Mouse (Mus musculus): ENCODE data around the gene Tmem181a.
A peak's percentile ranks its signal among the peaks of the same experiment; 100 is the strongest.
"Not testable (repeated sequence)": the region's sequence is repeated elsewhere in the genome, so short reads cannot be mapped to it uniquely, and the experiment has no call there.

Tmem181a gene

DNA sequence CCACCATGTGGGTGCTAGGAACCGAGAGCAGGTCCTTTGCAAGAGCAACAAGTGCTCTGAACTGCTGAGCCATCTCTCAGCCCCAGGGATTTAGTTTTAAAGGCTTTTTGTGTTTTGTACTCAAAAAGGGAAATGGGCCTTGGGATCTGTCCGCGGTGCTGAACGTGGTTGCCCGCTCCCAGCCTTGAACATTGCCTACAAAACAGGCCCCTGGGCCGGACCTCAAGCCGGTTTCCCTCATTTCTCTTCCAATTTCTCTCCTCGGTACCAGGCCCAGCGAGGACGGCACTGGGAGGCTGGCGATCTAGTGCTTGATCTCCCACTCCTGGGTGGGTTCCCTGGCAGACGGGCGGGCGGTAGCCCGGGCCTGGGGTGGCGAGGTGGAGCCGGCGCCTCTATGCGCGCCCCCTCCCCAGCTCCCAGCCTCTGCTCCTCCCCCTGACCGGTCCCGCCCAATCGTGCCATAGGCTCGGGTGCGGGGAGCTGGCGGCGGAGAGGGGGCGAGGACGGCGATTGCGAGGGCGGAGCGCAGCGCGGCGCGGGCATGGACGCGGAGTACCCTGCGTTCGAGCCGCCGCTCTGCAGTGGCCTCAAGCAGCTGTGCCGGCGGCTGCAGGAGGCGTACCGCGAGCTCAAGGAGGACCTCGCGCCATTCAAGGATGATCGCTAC is at the start of gene Tmem181a:
TSS of gene Tmem181a (plus strand) at position 461 of the 670 bp plus-strand sequence.
- not testable (repeated sequence) for DNase-seq (ENCODE audit: low spot score in 2 of 2)

DNA sequence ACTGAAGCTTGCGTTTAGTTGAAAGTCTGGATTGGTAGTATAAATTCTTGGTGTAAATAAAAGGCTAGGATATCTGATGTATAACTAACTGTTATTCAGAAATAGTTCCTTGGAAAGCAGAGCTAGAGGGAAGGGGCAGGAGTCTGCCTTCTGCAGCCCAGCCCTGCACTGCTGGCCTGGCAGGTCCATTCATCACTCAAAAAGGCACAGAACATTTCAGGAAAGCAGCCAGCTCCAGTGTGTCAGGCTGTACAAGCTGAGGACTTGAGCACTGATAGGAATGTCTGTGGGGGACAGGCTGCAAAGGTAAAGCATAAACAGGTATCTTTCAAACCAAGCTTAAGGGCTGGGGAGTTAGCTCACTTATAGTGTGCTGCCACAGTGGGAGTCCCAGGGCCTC is 44.9 kb upstream of the Tmem181a start:
- no peak for DNase-seq (ENCODE audit: low spot score in 2 of 2)

DNA sequence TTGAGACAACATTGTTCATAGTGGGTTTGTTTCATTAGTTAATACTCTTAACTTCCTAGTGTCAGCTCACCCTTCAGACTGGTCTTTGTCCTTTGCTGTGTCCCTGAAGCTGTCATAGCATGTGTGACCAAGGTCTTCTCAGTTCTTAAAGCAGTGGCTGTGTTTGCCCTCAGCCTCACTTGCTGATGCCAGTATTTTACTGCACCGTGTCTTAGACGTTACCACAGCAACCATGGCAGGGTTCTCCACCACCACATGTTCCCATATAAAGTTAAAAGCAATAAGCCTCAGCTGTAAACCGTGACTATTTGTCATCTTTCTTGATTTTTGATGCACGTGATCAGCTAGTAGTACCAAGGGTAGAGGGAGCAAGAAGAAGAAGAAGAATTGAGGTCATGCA is 41.0 kb upstream of the Tmem181a start:
- DNase-seq (ENCODE audit: low spot score in 2 of 2), result no peak

DNA sequence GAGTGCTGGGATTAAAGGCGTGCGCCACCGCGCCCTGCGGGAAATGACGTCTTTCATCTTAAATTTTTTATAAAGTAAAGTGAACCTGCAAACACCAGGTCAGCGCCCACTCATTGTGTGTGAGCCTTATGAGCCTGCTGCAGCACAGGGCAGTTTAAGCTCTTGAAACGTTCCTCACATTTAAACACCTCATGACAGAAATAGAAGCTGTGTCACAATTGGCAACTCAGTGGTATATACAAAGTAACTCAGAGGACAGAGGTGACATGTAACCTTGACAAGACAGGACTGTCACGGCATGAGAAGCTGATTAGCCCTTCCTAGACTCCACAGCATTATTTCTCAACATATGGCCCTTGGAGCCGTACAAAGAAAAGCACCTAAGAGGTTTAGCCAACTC is 40.1 kb upstream of the Tmem181a start:
- peak in 1 of 2 experiments; percentile 0 for DNase-seq (ENCODE audit: low spot score in 2 of 2)

DNA sequence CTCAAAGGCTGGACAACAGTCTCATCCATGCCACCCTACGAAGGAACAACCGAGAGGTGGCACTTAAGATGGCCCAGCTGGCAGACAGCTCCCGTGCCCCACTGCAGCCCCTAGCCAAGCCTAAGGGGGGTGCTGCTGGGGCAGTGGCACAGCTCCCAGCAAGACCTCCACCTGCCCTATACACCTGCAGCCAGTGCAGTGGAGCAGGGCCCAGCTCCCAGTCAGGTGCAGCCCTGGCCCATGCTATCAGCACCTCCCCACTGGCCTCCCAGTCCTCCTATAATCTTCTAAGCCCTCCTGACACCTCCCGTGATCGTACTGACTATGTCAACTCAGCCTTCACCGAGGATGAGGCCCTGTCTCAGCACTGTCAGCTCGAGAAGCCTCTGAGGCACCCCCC is 24.0 kb upstream of the Tmem181a start:
- not testable (repeated sequence) for DNase-seq (ENCODE audit: low spot score in 2 of 2)

DNA sequence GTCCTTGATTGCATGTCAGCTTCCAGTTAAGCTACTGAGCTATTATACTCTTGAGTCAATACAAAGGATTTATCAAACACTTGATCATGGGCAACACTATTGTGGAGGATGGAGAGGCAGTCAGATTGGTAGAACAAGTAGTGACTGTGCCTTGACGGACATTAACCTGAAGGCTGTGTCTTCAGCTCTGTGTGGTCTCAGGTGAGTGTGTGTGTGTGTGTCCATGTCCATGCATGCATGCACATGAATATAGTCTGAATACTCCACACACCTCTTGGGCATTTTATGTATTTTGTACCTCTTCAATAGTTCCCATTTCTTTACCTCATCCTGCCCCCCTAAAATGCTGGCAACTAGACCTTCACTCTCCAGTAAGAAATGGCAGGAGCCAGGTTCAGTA is 5.4 kb upstream of the Tmem181a start:
- DNase-seq (ENCODE audit: low spot score in 2 of 2), result not testable (repeated sequence)

DNA sequence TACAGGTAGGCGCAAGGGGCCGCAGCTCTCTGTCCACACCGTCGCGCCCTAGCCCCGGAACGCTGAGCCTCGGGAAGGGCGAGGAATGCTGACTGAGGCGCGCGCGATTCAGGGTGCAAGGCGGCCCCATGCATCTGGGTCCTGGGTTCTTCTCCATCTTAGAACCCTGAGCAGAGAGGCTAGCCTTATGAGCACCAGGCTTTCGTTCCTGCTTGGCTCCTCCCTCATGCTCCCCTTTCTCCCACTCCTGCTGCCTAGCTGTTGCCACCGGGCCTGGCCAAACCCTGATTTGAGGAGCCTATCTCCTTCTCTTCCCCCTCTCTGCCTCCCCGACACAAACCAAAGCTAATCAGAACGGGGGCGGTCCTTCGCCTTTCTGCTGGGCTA is 403 bp downstream of the Tmem181a start:
- DNase-seq (ENCODE audit: low spot score in 2 of 2), result peak; percentile 70 to 87

DNA sequence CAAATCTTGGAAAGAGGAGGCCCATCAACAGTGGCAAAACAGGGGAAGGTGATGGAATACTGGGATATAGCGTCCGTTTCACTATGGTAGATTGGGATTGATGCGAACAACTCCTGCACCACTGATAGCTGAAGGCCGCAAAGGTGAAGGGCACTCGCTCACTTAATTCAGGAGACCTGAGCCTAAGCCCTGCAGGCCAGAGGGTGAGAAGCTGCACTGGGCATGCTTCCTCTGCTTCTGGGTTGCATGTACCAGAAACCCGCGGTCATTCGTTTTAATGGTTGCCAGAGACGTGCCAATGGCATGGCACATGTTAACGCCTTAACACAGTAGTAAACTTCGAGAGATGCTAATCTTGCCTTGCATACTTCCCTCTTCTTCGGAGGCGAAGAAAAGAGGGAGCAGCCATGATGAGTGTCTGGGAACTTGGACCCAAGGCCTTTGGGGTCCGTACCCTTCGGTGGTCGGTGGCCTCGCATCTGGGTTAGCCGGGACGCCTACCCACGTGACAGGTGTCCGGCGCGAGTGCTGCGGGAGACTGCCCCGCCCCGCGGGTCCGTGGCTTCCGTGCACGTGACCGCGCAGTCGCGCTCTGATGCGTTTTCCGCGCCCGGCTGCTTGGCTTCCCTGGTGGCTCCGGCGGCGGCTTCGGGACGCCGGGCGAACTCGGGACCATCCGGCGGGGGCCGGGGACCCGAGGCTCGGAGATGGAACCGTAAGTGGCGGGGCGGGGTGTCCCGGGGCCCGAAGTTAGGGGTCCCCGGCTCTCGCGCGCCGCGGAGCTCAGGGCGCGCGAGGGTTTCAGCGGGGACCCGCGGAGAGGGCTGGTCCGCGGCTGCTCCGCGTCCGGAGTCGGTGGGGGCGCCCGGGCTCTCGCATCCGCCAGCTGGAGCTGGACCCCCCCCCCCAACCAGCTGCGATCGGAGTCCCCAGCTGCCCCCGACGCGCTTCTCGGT is 13.5 kb downstream of the Tmem181a start:
- DNase-seq (ENCODE audit: low spot score in 2 of 2), result not testable (repeated sequence)

DNA sequence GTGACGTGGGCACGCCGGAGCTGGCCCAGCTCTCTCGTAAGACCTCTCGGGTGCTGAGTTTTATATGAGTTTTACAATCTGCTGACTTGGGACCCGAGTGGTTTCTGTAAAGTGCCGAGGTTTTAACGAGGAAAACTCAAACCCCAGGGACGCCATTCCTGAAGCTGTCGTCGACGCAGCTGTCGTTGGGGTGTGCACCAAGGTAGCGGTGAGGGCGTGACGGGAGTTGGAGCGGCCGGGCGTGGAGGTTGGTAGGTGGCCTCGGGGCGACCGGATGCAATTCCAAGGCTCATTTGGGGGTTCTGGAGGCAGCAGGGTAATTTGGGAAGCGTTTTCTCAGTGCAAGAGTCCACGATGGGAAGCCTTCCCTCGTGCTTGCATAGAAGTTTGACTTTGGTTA is 14.2 kb downstream of the Tmem181a start:
- DNase-seq (ENCODE audit: low spot score in 2 of 2), result not testable (repeated sequence)

DNA sequence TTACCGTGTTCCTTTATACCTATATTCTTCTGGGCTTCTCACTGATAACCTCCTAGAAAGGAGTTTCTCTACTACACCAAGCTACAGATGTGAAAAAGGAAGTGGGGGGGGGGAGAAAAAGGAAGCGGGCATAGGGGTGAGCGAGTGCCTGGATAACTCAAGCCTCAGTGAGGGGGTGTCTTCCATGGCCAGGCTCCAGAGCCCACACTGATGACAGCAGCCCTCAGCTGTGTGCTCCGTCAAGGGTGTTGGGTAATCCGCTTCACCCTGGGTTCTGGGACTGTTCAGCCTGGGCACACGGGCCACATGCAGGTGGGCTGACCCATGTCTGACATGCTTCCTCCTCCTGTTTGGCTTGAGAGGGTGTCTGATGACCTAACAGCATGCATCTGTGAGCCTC is 15.3 kb downstream of the Tmem181a start:
- not testable (repeated sequence) for DNase-seq (ENCODE audit: low spot score in 2 of 2)

DNA sequence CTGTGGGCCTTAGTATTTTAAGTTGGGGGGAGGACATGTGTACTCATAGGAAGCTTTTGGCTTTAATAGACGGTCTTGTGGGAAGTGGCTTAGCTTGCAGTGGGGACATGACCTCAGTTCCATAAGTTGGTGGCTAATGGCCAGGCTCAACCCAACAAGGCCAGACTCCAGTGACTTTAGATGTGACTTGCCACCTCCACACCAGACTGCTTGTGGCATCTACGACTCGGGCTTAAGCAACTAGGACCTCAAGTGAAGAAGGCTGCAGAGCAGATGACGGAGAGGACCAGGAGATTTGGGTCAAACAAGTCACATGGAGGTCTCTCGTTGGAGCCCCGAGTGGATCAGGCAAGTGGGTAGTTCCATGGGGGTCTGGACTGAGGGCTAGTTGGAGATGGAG is 18.0 kb downstream of the Tmem181a start:
- DNase-seq (ENCODE audit: low spot score in 2 of 2), result not testable (repeated sequence)

DNA sequence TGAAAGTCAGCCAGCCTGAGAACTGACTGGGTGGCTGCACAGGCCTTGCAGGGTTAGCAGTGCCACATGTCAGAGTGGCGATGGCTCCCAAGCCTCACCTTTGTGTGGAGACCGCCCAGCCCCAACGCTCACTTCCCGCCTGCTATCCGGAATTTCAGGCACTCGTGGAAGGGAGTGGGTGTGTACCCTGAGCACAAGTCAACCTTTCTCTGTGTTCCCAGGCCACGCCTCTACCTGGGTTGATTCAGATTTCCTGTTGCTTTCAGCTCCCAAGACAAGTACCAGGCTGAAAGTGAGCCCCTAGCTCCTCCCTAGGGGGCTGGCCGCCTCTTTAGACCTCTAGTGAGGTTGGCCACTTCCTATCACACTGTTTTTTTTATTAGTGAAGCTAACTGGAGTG is 22.5 kb downstream of the Tmem181a start:
- DNase-seq (ENCODE audit: low spot score in 2 of 2), result not testable (repeated sequence)

DNA sequence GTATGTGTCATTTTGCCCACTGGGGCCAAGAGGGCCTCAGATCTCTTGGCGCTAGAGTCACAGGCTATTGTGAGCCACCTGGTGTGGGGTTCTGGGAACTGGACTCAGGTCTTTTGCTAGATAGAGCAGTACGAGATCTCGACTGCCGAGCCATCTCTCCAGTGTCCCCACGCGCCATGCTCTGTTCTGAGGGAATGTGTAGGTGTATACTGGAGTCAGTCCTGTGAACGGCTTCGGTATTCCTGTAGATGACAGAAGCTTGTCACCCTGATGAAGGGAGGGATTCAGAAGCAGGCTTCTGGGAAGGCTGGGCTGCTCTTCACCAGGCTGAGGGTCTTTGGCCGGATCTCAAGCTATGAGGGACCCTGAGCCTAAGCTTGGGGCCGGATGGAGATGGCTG is 23.1 kb downstream of the Tmem181a start:
- not testable (repeated sequence) for DNase-seq (ENCODE audit: low spot score in 2 of 2)

DNA sequence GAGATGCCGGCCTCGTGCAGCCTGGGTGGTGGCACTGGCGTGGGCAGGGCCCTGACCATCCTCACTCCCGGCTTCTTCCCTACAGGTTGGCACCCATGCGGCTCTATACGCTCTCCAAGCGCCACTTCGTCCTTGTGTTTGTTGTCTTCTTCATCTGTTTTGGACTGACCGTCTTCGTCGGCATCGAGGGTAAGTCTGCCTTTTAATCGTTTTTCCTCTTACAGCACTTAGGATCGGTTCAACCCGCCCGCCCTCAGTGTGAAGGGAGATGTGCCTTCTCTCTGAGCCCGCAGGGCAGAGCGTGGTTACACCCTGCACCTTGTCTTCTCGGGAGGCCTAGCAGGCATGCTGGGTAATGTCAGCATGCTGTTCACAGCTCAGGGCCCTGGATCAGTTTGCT is 23.9 kb downstream of the Tmem181a start:
- DNase-seq (ENCODE audit: low spot score in 2 of 2), result not testable (repeated sequence)

DNA sequence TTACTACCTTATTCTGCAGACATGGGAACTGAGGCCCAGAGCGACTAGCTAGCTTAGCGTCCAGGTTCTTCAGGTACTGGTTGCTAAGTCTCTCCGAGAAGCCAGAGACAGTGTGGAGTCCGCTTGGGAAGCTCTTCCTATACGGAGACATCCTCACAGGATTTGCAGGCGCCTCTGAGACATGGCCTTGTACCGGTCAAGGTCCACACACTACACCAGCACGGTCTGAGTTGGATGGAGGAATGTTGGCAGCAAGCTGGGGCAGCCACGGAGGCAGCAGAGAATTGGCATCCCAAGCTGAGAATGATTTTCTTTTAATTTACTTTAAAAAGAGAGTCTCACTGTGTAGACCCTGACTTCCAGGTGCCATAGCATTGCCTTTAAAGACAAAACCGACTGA is 26.5 kb downstream of the Tmem181a start:
- DNase-seq (ENCODE audit: low spot score in 2 of 2), result not testable (repeated sequence)

DNA sequence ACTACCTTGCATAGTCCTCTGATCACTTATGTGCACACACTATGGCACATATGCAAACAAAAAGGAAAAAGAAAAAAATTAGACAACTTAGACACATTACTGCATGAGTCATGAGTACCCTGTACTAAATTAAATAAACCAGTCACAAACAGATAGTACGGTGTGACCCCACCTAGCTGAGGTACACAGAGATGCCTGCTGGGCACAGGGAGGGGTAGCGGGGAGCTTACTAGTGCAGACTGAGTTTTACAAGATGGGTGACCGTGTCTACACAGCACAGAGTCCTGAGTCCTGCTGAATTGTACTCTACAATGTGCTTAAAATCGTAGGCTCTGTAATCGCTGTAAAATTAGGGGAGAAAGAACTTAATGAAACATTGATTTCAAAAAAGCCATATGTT is 29.5 kb downstream of the Tmem181a start:
- DNase-seq (ENCODE audit: low spot score in 2 of 2), result not testable (repeated sequence)

DNA sequence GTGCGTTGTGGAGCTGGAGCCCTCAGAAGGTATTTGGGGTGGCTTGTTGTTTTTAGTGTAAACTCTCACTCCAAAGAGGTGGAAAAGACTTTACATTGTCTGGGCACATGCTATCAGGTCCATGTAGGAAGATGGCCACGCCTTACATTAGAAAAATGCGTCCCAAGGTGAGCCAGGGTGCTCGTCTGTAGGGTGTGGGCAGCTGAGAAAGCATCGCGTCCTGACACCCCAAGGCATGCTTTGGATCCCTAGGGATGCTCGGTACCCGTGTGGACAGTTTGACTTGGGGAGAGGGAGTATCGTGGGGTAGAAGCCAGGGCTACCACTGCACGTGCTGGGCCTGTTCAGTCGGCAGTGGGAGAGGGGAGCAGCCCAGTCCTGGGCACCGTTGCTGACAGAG is 32.4 kb downstream of the Tmem181a start:
- DNase-seq (ENCODE audit: low spot score in 2 of 2), result not testable (repeated sequence)

DNA sequence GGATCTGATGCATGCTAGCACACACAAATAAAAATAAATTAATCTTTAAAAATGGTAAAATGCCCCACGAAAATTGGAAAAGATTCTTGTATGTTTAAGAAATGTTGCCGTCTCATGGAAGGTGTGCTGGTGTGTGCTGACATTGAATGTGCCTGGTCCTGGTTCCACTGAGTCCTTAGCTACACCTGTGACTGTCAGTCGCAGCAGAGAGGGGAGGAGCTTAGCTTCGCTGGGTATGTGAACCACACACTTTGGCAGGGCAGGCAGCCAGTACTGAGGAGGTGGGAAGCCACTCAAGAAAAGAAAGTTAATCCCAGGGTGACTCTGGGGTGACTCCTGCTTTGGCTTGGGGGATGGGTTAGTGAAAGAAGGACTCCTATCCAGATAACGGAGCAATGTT is 37.2 kb downstream of the Tmem181a start:
- not testable (repeated sequence) for DNase-seq (ENCODE audit: low spot score in 2 of 2)

DNA sequence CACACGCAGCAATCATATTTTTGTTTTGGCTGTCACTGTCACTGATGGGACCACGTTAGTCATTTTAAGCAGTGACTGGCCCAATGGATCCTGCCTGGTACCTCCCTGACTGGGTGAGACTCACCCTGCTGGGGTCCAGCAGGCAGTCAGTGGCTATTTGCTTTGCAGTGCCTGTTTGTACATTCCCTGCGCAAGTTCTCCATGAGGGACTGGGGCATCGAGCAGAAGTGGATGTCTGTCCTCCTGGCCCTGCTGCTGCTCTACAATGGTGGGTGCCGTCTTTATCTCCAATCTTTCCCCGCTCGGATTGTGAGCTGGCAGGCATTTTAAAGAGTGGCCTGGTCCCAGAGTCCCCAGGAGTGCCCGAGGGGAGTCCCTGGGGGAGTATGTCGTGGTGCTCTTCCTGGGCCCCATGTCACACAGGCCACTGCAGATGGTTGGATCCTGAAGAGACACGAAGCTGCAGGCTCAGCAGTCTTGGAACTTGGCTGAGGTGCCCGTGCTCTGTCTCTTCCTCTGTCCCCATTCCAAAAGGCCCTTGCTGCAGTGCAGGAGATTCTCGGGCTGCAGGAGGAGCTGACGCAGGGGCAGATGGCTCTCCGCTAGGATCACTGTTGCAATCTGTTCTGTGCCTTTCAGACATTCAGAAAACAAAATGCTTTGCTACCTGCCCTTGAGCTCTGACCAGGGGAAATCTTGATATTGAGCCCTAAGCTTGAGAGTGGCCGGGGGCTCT is 40.6 kb downstream of the Tmem181a start:
- not testable (repeated sequence) for DNase-seq (ENCODE audit: low spot score in 2 of 2)

DNA sequence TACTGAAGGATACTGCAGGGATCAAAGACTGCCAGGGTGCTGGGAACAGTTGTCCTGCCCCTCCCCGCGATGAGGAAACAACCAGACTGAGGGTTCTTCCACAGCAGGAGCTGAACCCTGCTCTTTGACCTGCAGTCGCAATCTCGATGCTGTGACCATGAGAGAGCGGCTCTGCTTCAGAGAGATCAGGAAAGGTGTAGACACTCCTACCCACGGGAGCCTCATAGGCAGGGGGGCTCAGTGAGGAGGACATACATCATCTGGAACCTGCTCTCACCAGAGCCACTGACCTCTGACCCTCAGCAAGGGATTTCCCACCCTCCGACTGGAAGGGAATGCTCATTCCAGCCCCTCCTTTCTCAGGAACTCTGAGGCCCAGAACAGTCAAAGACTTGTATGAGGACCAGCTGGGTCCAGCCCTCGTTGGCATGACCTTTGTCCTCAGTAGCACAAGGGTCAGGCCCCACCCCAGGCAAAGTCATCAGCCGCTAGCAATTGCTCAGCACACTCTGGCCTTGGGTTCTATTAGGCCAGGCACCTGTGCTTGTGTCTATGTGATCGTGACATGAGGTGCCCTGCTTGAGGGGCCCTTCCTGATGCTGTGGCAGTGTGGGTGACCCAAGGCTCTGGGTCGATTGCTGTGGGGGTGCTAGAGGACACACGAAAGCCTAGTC is 43.7 kb downstream of the Tmem181a start:
- DNase-seq (ENCODE audit: low spot score in 2 of 2), result not testable (repeated sequence)

DNA sequence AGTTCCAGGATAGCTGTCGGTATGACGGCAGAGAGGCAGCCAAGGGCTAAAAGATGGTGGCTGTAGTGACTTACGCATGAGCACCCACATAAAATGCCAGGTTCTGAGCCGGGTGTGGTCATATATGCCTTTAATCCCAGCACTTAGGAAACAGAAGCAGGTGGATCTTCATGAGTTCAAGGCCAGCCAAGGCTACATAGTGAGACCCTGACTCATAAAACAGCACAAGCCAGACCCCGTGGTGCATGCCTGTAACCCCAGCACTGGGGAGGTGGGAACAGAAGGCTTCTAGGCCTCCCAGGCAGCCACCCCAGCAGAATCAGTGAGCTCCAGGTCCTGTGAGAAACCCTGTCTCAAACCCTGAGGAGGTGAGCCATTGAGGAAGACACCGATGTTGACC is 48.2 kb downstream of the Tmem181a start:
- DNase-seq (ENCODE audit: low spot score in 2 of 2), result not testable (repeated sequence)

All from left cerebral cortex, adult 9 months (tissue).